Mouse (Mus musculus) thymus, adult 2 months (tissue): Measurements from ENCODE around the gene Csf1.

ENCODE experiments used
- CTCF ChIP-seq: fragments of 200-500 bp; IDR thresholded peaks from 2 replicates; pipeline ENCODE4 v1.5.1; 2012; ENCODE audit warnings: mild to moderate bottlenecking, control low read depth, low read length, moderate library complexity, borderline replicate concordance; ENCODE audit not compliant: control insufficient read depth, poor library complexity, insufficient read depth; ENCODE audit errors: extremely low read depth
- POLR2A ChIP-seq: fragments of 200-500 bp; IDR thresholded peaks from 2 replicates; pipeline ENCODE4 v1.6.1; 2012; ENCODE audit warnings: mild to moderate bottlenecking, low read length, control low read depth, moderate library complexity; ENCODE audit not compliant: control insufficient read depth, poor library complexity, insufficient read depth; ENCODE audit errors: extremely low read depth

- TF ChIP-seq CTCF (no peak), POLR2A (no peak)
Observed at GRCm38 (mm10) chr3:107807386-107807974, 47.2 kb upstream of the Csf1 start.
